Mouse (Mus musculus) forebrain, embryonic 15.5 days (tissue): ENCODE data around the gene Lrmda. TPM values are rescaled to one million over a fixed set of nuclear protein-coding genes. Genes with fewer than 3 reads are reported as not detected.

Experiments used
- ATAC-seq: fragments of 200-750 bp; cut with Nextera tagmentation; replicated peaks from 2 replicates; pipeline ENCODE4 v1.8.0; 2017; ENCODE audit warnings: mild to moderate bottlenecking, moderate TSS enrichment, moderate library complexity
- H3K27ac ChIP-seq: fragments of 300-500 bp; sonication (generic); replicated peaks from 2 replicates; pipeline ENCODE4 v1.5.1; 2015; ENCODE audit warnings: mild to moderate bottlenecking, inconsistent platforms
- H3K27me3 ChIP-seq: fragments of 300-500 bp; sonication (generic); 2 replicates; pipeline ENCODE4 v1.6.1; 2015; ENCODE audit warnings: inconsistent platforms
- H3K36me3 ChIP-seq: fragments of 300-500 bp; sonication (generic); 2 replicates; pipeline ENCODE4 v1.6.1; 2015; ENCODE audit warnings: mild to moderate bottlenecking, inconsistent platforms
- H3K4me1 ChIP-seq: fragments of 300-500 bp; sonication (generic); 2 replicates; pipeline ENCODE4 v1.6.1; 2015; ENCODE audit warnings: inconsistent platforms
- H3K4me2 ChIP-seq: fragments of 300-500 bp; sonication (generic); replicated peaks from 2 replicates; pipeline ENCODE4 v1.6.1; 2015; ENCODE audit warnings: mild to moderate bottlenecking, inconsistent platforms
- H3K4me3 ChIP-seq: fragments of 300-500 bp; sonication (generic); 2 replicates; pipeline ENCODE4 v1.5.1; 2015; ENCODE audit warnings: mild to moderate bottlenecking, inconsistent platforms
- H3K9ac ChIP-seq: fragments of 300-500 bp; sonication (generic); replicated peaks from 2 replicates; pipeline ENCODE4 v1.6.1; 2015; ENCODE audit warnings: mild to moderate bottlenecking, inconsistent platforms
- H3K9me3 ChIP-seq: fragments of 300-500 bp; sonication (generic); 2 replicates; pipeline ENCODE4 v1.6.1; 2016; ENCODE audit warnings: inconsistent platforms
- WGBS: fragments of 180-500 bp; shearing (Covaris S2); methylation state at CpG from one replicate; pipeline ENCODE4 v1.1.7; 2015; ENCODE audit warnings: mixed read lengths; 5-methylcytosine and 5-hydroxymethylcytosine counted together
- polyA plus RNA-seq: library from polyadenylated mRNA; unstranded; fragments of >200 nt; fragmentation: Nextera tagmentation; extraction: Ambion mirVana; gene quantifications from 2 replicates; pipeline ENCODE4 v1.2.1, GENCODE M21; 2015

Lrmda gene
- polyA plus RNA-seq, result 0.15 TPM in 1 of 2 replicates, not detected in the other

GRCm38 (mm10) chr14:22019252-22019948 lies at the start of gene Lrmda:
Lrmda (plus strand) TSS chr14:22019712.
- 3% methylated on average over 33 of the region's 33 CpGs for WGBS
- no peaks in the 10 kb centered on the region for H3K36me3 ChIP-seq
- H3K9me3 ChIP-seq, result no peaks in the 10 kb centered on the region
- ATAC-seq, result no peak
- H3K9ac ChIP-seq, result no peak within 1 kb of the TSS
- peaks cover 46% of the 10 kb centered on the region; the same call in 1 of the 2 replicates for H3K27me3 ChIP-seq
- H3K4me3 ChIP-seq, result peak within 1 kb of the TSS; percentile 16
- H3K27ac ChIP-seq, result no peak within 1 kb of the TSS
- peaks cover 6% of the 10 kb centered on the region for H3K4me1 ChIP-seq
- H3K4me2 ChIP-seq, result peak within 1 kb of the TSS; percentile 38

- WGBS, result 0% methylated on average over 22 of the region's 22 CpGs
- no peaks in the 10 kb centered on the region for H3K9me3 ChIP-seq
- H3K27me3 ChIP-seq, result peaks cover 50% of the 10 kb centered on the region
Measured at GRCm38 (mm10) chr14:21981462-21981861, 38.0 kb upstream of the Lrmda start.

GRCm38 (mm10) chr14:21982096-21982591 lies 37.4 kb upstream of the Lrmda start:
- peaks cover 48% of the 10 kb centered on the region for H3K4me1 ChIP-seq
- H3K4me3 ChIP-seq, result peak overlapping the region; percentile 28
- no peak for ATAC-seq
- H3K4me2 ChIP-seq, result peak overlapping the region; percentile 39
- H3K27ac ChIP-seq, result peak overlapping the region; percentile 45; the same call in 1 of the 2 replicates
- H3K9me3 ChIP-seq, result no peaks in the 10 kb centered on the region
- H3K9ac ChIP-seq, result 0 out of 2 replicates have a peak overlapping the region, but pooled peaks have one; percentile 20
- WGBS, result 22% methylated on average over 14 of the region's 14 CpGs
- H3K36me3 ChIP-seq, result no peaks in the 10 kb centered on the region
- H3K27me3 ChIP-seq, result peaks cover 53% of the 10 kb centered on the region

More at GRCm38 (mm10) chr14:21981462-21981861, 38.0 kb upstream of the Lrmda start:
- no peaks in the 10 kb centered on the region for H3K36me3 ChIP-seq
- H3K27ac ChIP-seq, result no peak overlapping the region
- H3K9ac ChIP-seq, result no peak overlapping the region
- H3K4me2 ChIP-seq, result peak overlapping the region; percentile 34
- H3K4me1 ChIP-seq, result peaks cover 41% of the 10 kb centered on the region
- H3K4me3 ChIP-seq, result peak overlapping the region; percentile 16
- peak; percentile 42; the same call in 1 of the 2 replicates for ATAC-seq

- 5% methylated on average over 38 of the region's 38 CpGs for WGBS
Measured at GRCm38 (mm10) chr14:21982592-21983310, 36.8 kb upstream of the Lrmda start.

GRCm38 (mm10) chr14:21983311-21983949 lies 36.1 kb upstream of the Lrmda start:
- Histone ChIP-seq H3K4me1 (peaks cover 55% of the 10 kb centered on the region), H3K36me3 (no peaks in the 10 kb centered on the region), H3K9me3 (no peaks in the 10 kb centered on the region), H3K4me3 (peak overlapping the region; percentile 28), H3K4me2 (peak overlapping the region; percentile 39), H3K27me3 (peaks cover 56% of the 10 kb centered on the region), H3K9ac (peak overlapping the region; percentile 20), H3K27ac (peak overlapping the region; percentile 53)
- no peak for ATAC-seq
- WGBS, result 1% methylated on average over 22 of the region's 22 CpGs

More at GRCm38 (mm10) chr14:21982592-21983310, 36.8 kb upstream of the Lrmda start:
- H3K4me2 ChIP-seq, result peak overlapping the region; percentile 39
- H3K27ac ChIP-seq, result peak overlapping the region; percentile 53
- H3K9ac ChIP-seq, result peak overlapping the region; percentile 20
- H3K9me3 ChIP-seq, result no peaks in the 10 kb centered on the region
- peak overlapping the region; percentile 28 for H3K4me3 ChIP-seq
- no peaks in the 10 kb centered on the region for H3K36me3 ChIP-seq
- peaks cover 50% of the 10 kb centered on the region for H3K4me1 ChIP-seq
- ATAC-seq, result no peak
- peaks cover 56% of the 10 kb centered on the region for H3K27me3 ChIP-seq

- Histone ChIP-seq H3K4me3 (peak overlapping the region; percentile 58), H3K9me3 (no peaks in the 10 kb centered on the region), H3K4me2 (peak overlapping the region; percentile 87), H3K27ac (peak overlapping the region; percentile 89; the same call in 1 of the 2 replicates), H3K36me3 (no peaks in the 10 kb centered on the region), H3K9ac (no peak overlapping the region), H3K27me3 (peaks cover 63% of the 10 kb centered on the region), H3K4me1 (peaks cover 62% of the 10 kb centered on the region)
- WGBS, result 8% methylated on average over 18 of the region's 18 CpGs
- no peak for ATAC-seq
Measured at GRCm38 (mm10) chr14:21983950-21984730, 35.4 kb upstream of the Lrmda start.

GRCm38 (mm10) chr14:21984757-21985425 lies 34.6 kb upstream of the Lrmda start:
- WGBS, result 4% methylated on average over 49 of the region's 49 CpGs
- H3K4me3 ChIP-seq, result peak overlapping the region; percentile 58
- no peaks in the 10 kb centered on the region for H3K36me3 ChIP-seq
- no peak for ATAC-seq
- peaks cover 69% of the 10 kb centered on the region for H3K4me1 ChIP-seq
- no peaks in the 10 kb centered on the region for H3K9me3 ChIP-seq
- H3K27ac ChIP-seq, result peak overlapping the region; percentile 89
- peak overlapping the region; percentile 87 for H3K4me2 ChIP-seq
- peaks cover 66% of the 10 kb centered on the region for H3K27me3 ChIP-seq
- H3K9ac ChIP-seq, result peak overlapping the region; percentile 59

- Histone ChIP-seq H3K9me3 (no peaks in the 10 kb centered on the region), H3K4me3 (peak overlapping the region; percentile 58), H3K4me2 (peak overlapping the region; percentile 87), H3K27me3 (peaks cover 66% of the 10 kb centered on the region), H3K4me1 (peaks cover 73% of the 10 kb centered on the region), H3K27ac (peak overlapping the region; percentile 89), H3K36me3 (no peaks in the 10 kb centered on the region), H3K9ac (peak overlapping the region; percentile 59)
- no peak for ATAC-seq
- WGBS, result 2% methylated on average over 32 of the region's 37 CpGs
Measured at GRCm38 (mm10) chr14:21985426-21985931, 34.0 kb upstream of the Lrmda start.

GRCm38 (mm10) chr14:21985981-21986732 lies 33.4 kb upstream of the Lrmda start:
- peak overlapping the region; percentile 59 for H3K9ac ChIP-seq
- H3K9me3 ChIP-seq, result no peaks in the 10 kb centered on the region
- peak overlapping the region; percentile 58 for H3K4me3 ChIP-seq
- peak; percentile 33; the same call in 1 of the 2 replicates for ATAC-seq
- peak overlapping the region; percentile 89 for H3K27ac ChIP-seq
- WGBS, result under 1% methylated on average over 62 of the region's 62 CpGs
- H3K27me3 ChIP-seq, result peaks cover 67% of the 10 kb centered on the region
- H3K4me2 ChIP-seq, result peak overlapping the region; percentile 87
- H3K36me3 ChIP-seq, result no peaks in the 10 kb centered on the region
- peaks cover 74% of the 10 kb centered on the region for H3K4me1 ChIP-seq
